Mouse (Mus musculus) bone marrow macrophage, adult 2 months (primary cell): ENCODE measurements around the gene Bri3. TPM values are rescaled to one million over a fixed set of nuclear protein-coding genes. Genes with fewer than 3 reads are reported as not detected.
A peak's percentile ranks its signal among the peaks of the same experiment; 100 is the strongest.

Source experiments
- H3K27ac ChIP-seq: 2 replicates; pipeline ENCODE4 v1.5.1; 2012; ENCODE audit warnings: low read depth, low read length; ENCODE audit not compliant: insufficient read depth
- H3K4me1 ChIP-seq: 2 replicates; pipeline ENCODE4 v1.6.1; 2012; ENCODE audit warnings: low read length; ENCODE audit not compliant: control insufficient read depth, insufficient read depth
- H3K4me3 ChIP-seq: 2 replicates; pipeline ENCODE4 v1.5.1; 2012; ENCODE audit warnings: mild to moderate bottlenecking, low read length, moderate library complexity; ENCODE audit not compliant: insufficient read depth
- CTCF ChIP-seq: IDR thresholded peaks from 2 replicates; pipeline ENCODE4 v1.5.1; 2012; ENCODE audit warnings: low read depth, mild to moderate bottlenecking, low read length, moderate library complexity
- POLR2A ChIP-seq: IDR thresholded peaks from 2 replicates; pipeline ENCODE4 v1.6.1; 2012; ENCODE audit warnings: mild to moderate bottlenecking, low read depth, low read length, borderline replicate concordance
- polyA plus RNA-seq: library from polyadenylated mRNA; stranded (reverse); fragments of >200 nt; gene quantifications from 2 replicates; pipeline ENCODE4 v1.2.4, GENCODE M21; 2012; ENCODE audit not compliant: missing spikeins, insufficient read depth, insufficient read length

Bri3 gene
- 521 and 566 TPM in 2 replicates for polyA plus RNA-seq

DNA sequence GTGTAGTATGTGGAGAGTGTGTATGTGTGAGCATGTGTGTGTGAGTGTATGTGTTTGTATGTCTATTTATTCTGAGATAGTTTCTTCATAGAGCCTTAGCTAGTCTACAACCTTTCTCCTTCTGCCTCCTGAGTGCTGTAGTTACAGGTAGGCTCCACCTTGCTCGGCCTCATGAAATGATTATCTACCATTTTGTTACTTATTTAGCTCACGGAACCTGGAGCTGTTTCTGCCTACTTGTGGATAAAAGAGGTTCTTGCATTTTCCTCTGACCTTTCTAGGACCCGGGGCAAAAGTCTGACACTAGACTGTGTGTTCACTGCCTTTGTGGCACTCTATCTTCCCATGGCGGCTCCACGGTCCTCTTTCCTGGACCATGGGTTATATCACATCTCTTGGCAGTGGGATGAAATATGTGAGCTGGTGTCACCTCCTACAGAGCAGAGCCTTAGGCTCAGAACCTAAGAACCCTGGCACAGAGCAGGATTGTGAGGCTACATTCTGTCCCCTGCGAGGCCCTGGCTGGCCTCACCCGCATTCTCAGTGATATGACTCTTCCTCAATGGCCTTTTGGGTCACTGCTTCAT, at the start of gene Bri3:
Gene Bri3 (plus strand): TSS at position 537 of the 587 bp plus-strand sequence.
- no peak within 1 kb of the TSS for H3K27ac ChIP-seq
- TF ChIP-seq POLR2A (no peak), CTCF (no peak)
- peaks cover 36% of the 10 kb centered on the region for H3K4me1 ChIP-seq
- no peak within 1 kb of the TSS for H3K4me3 ChIP-seq

DNA sequence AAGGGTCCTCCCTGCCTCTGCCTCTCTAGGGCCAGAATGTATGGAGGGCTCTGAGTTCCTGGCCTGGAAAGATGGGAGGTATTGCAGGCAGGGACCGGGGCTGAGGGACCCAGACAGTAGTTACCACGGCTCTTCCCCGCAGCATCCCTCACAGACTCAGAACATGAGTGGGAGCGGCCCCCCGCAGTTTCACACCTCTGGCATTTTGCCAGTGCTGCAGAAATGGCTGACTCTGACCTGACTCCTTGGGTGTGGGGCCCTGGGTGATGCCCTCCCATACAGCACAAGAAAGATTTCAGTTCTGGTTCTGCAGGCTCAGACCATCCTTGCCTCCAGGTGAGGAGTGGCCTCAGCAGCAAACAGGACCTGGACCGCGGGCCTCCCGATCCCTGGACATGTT, 48.7 kb upstream of the Bri3 start:
- TF ChIP-seq POLR2A, result no peak
- no peak for TF ChIP-seq CTCF
- Histone ChIP-seq H3K4me3 (no peak overlapping the region), H3K27ac (no peak overlapping the region), H3K4me1 (no peaks in the 10 kb centered on the region)

DNA sequence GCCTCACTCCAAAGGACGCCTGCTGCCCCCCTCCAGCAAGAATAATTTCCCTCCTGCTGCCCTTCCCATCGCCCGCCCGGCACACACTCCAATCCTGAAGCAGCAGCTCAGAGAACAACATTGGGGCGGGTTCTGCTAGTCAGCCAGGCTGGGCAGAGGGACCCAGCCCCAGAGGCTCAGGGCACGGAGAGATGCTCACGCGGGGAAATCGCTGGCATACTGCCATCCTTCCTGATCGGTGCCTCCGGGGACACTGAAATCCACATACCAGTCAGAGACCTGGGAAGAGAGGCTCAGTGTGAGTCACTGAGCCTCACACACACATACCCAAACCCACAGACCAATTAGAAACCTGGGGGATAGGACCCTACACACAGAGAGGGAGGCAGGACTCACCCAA, 43.6 kb upstream of the Bri3 start:
- Histone ChIP-seq H3K4me1 (no peaks in the 10 kb centered on the region), H3K4me3 (no peak overlapping the region), H3K27ac (no peak overlapping the region)
- no peak for TF ChIP-seq POLR2A
- TF ChIP-seq CTCF, result no peak

DNA sequence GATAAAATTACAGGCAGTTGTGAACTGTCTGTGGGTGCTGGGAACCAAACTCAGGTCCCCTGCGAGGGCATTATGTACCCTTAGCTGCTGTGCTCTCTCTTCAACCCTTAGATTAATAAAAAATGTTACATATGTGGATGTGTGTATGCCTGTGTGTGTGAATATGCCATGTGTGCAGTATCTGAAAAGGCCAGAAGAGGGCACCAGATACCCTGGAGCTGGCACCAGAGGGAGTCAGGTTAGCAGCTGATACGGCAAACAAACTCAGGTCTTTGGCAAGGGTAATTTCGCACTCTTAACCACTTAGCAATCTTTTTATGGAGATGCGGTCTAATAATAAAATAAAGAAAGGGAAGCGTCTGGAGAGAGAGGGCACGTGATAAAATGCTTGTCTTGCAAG, 41.8 kb upstream of the Bri3 start:
- TF ChIP-seq POLR2A (no peak), CTCF (peak; percentile 14; the same call in 1 of the 2 replicates)
- H3K4me3 ChIP-seq, result no peak overlapping the region
- no peak overlapping the region for H3K27ac ChIP-seq

DNA sequence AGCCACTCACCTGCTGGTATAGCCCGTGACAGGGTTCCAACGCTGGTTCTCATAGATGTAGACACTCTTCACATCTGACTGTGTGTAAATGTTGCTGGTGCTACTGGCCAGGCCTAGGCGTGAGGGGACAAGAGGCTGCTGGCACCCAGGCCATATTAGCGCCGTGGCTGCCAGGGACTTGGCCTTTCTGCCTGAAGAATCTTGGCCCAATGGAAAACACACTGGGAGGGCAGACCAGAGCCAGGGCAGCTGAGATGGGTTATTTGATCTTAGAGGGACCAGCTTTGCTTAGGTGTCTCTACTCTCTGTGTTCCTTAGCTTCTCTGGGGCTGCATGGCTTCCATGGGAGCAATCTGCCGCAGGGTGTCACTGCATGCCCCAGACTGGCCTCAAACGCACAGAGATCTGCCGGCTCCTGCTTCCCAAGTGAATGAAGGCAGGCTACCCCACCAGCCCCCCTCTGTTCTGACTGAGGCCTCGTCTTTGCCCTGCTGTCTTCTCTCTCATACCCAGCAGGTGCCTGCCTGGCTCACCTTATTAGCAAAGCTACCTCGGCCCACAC, 40.8 kb upstream of the Bri3 start:
- Histone ChIP-seq H3K4me1 (no peaks in the 10 kb centered on the region), H3K4me3 (no peak overlapping the region), H3K27ac (no peak overlapping the region)
- TF ChIP-seq CTCF, result no peak
- TF ChIP-seq POLR2A, result no peak

More for the DNA sequence above, 41.8 kb upstream of the Bri3 start:
- H3K4me1 ChIP-seq, result no peaks in the 10 kb centered on the region

DNA sequence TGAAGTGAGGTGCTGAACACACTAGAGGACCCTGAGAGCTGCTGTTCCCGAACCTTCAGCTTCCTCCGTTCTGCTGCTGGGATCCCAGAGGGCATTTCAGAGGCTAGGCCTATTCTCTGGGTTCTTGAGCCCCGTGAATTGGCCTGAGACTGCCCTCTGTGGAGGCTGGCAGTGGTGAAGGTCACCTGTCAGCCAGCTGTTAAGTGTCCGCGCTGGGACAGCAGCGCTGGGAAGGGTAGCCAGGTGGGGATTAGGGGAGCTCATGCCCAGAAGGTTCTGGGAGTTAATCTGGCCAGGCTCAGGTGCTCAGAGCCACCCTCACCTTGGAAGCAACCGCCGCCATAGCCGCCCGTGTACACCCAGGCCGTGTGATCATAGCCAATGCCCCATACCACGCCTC, 39.9 kb upstream of the Bri3 start:
- Histone ChIP-seq H3K27ac (no peak overlapping the region), H3K4me1 (no peaks in the 10 kb centered on the region), H3K4me3 (no peak overlapping the region)
- TF ChIP-seq POLR2A (no peak), CTCF (no peak)

DNA sequence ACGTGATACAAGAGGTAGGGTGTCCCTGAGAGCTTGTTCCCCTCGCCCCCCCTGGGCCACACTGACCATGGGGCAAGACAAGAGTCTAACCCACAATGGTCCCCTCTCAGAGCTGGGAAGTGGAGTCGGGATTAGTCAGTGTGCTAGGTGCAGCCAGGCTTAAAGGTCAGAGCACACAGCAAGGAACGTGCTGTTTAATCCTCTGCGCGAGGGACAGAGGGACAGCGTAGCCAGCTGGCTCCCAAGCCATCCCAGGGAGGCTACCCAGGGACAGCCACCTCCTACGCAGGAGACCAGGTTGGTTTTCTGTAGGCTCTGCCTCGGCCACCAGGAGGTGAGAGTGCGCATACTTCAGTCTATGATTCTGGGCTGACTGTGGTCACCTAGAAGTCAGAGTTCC, 39.3 kb upstream of the Bri3 start:
- H3K4me1 ChIP-seq, result no peaks in the 10 kb centered on the region
- no peak for TF ChIP-seq POLR2A
- TF ChIP-seq CTCF, result no peak
- H3K4me3 ChIP-seq, result no peak overlapping the region
- no peak overlapping the region for H3K27ac ChIP-seq

DNA sequence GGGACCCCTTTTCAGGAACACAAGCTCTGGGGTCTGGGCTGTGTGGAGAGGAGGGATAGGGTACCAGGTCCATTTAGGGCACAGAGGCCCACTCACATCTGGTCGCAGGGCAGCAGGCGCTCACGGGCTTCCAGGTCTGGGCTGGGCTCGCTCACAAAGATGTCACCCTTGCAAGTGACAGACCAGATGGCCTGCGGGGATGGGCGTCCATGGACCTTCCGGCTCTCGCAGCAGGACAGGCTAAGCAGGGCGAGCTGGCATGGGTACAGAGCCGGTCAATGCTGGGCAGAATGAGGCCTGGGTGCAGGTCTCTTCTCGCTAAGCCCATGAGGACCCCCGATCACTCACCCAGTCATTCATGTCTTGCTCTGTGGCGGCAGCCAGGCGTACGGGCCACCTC, 38.2 kb upstream of the Bri3 start:
- H3K27ac ChIP-seq, result no peak overlapping the region
- no peak for TF ChIP-seq POLR2A
- TF ChIP-seq CTCF, result no peak
- no peaks in the 10 kb centered on the region for H3K4me1 ChIP-seq
- no peak overlapping the region for H3K4me3 ChIP-seq

DNA sequence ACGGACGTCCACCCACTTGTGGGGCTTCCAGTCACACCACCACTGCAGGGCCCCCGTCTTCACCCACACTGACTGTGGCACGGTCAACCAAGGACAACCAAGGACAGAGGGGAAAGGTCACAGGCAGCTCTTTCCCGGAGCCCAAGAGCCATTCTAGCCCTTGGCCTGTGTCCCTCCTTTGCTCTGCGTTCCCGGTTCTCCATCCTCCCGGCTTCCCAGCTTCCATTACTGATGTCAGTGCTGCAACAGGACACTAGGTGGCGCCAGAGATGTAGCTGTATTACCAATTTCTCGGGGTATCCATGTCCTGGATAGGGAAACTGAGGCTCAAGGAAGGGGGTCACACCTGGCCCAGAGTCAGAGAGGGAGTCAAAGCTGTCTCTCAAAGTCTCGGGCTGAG, 36.8 kb upstream of the Bri3 start:
- TF ChIP-seq POLR2A, result no peak
- TF ChIP-seq CTCF, result peak; percentile 94
- H3K27ac ChIP-seq, result no peak overlapping the region
- no peaks in the 10 kb centered on the region for H3K4me1 ChIP-seq
- H3K4me3 ChIP-seq, result no peak overlapping the region

DNA sequence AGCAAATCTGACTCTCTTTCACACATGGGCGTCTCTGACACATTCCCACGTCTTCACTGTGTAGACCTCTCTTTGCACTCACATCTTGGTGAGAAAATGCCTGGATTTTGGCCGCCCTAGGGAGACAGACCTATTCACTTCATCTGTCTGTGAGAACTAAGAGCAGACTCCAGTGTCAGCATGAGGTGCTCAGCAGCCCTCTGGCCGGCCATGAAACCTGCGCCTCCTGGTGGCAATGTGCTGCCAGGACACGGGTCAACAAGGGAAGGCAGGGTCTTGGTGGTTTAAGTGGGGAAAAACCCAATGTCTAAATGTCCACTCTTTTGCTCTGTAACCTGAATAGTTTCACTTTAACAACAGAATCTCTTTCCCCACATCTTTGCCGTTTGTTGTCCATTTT, 29.8 kb upstream of the Bri3 start:
- TF ChIP-seq CTCF (peak; percentile 43; the same call in 1 of the 2 replicates), POLR2A (no peak)
- Histone ChIP-seq H3K4me1 (peaks cover 27% of the 10 kb centered on the region), H3K4me3 (no peak overlapping the region), H3K27ac (no peak overlapping the region)
